Mouse (Mus musculus): ENCODE data around the gene Gm572.

- TF ChIP-seq CTCF (IDR thresholded peaks at IDR 0.05; ENCODE audit: control insufficient read depth, insufficient read depth, insufficient read length) (no peak), MYOD1 (IDR thresholded peaks at IDR 0.05; ENCODE audit: control insufficient read depth, insufficient read length, low read depth) (no peak)
These were observed 69.5 kb downstream of the Gm572 start for GRCm38 (mm10) chr4:148712632-148713031.
